Mouse (Mus musculus) liver, embryonic 14.5 days (tissue): ENCODE measurements around the gene Sulf2. TPM values are rescaled to one million over a fixed set of nuclear protein-coding genes. Genes with fewer than 3 reads are reported as not detected.

Experiments
- ATAC-seq: fragments of 200-750 bp; cut with Nextera tagmentation; 2 replicates; pipeline ENCODE4 v1.8.0; 2017; ENCODE audit warnings: moderate number of reproducible peaks, mild to moderate bottlenecking, moderate library complexity; ENCODE audit not compliant: insufficient read depth
- DNase-seq, 3 experiments: peaks; one replicate each; pipeline ENCODE4 v3.0.0-alpha.2; 2012 to 2013; ENCODE audit warnings: low read depth in 3 of 3, low spot score in 3 of 3
- H3K27ac ChIP-seq: fragments of 300-500 bp; sonication (generic); 2 replicates; pipeline ENCODE4 v1.5.1; 2014; ENCODE audit warnings: moderate library complexity, mild to moderate bottlenecking, control low read depth, inconsistent platforms
- H3K27me3 ChIP-seq: fragments of 300-500 bp; sonication (generic); 2 replicates; pipeline ENCODE4 v1.6.1; 2014; ENCODE audit warnings: mild to moderate bottlenecking, low read length, moderate library complexity; ENCODE audit not compliant: control insufficient read depth, insufficient read depth
- H3K36me3 ChIP-seq: fragments of 300-500 bp; sonication (generic); replicated peaks from 2 replicates; pipeline ENCODE4 v1.6.1; 2014; ENCODE audit warnings: low read depth; ENCODE audit not compliant: control insufficient read depth, insufficient read depth
- H3K4me1 ChIP-seq, 2 experiments: fragments of 200-500 bp in 1 of 2; fragments of 300-500 bp in 1 of 2; sonication (generic) in 1 of 2; replicated peaks; 2 replicates each; pipeline ENCODE4 v1.6.1; 2012 to 2014; ENCODE audit warnings: antibody characterized with exemption in 1 of 2, inconsistent platforms in 1 of 2, low read length in 1 of 2; ENCODE audit not compliant: control insufficient read depth in 2 of 2, insufficient read depth in 2 of 2
- H3K4me2 ChIP-seq: fragments of 300-500 bp; sonication (generic); 2 replicates; pipeline ENCODE4 v1.6.1; 2014; ENCODE audit warnings: low read depth, mild to moderate bottlenecking, control low read depth, moderate library complexity
- H3K4me3 ChIP-seq, 2 experiments: fragments of 200-500 bp in 1 of 2; fragments of 300-500 bp in 1 of 2; sonication (generic) in 1 of 2; 2 replicates each; pipeline ENCODE4 v1.5.1; 2012 to 2014; ENCODE audit warnings: low read depth in 2 of 2, low read length in 2 of 2, mild to moderate bottlenecking in 2 of 2, control low read depth in 1 of 2, inconsistent platforms in 1 of 2, moderate library complexity in 1 of 2; ENCODE audit not compliant: insufficient read depth in 1 of 2
- H3K9ac ChIP-seq: fragments of 300-500 bp; sonication (generic); replicated peaks from 2 replicates; pipeline ENCODE4 v1.6.1; 2014; ENCODE audit warnings: mild to moderate bottlenecking, control low read depth, moderate library complexity
- H3K9me3 ChIP-seq: fragments of 300-500 bp; sonication (generic); 2 replicates; pipeline ENCODE4 v1.6.1; 2016; ENCODE audit warnings: low read length, mixed read lengths; ENCODE audit not compliant: control insufficient read depth
- CTCF ChIP-seq: IDR thresholded peaks from 2 replicates; pipeline ENCODE4 v1.5.1; 2016; ENCODE audit warnings: antibody characterized with exemption, low read depth, control low read depth
- EP300 ChIP-seq: IDR thresholded peaks from 2 replicates; pipeline ENCODE4 v1.6.1; 2016; ENCODE audit warnings: antibody characterized with exemption, low read depth
- whole genome bisulfite sequencing: fragments of 180-500 bp; shearing (Covaris S2); extraction: QIAGEN DNeasy Blood & Tissue Kit; methylation state at CpG from one replicate; pipeline ENCODE4 v1.1.7; 2014; ENCODE audit not compliant: insufficient replicate concordance; 5-methylcytosine and 5-hydroxymethylcytosine counted together
- polyA plus RNA-seq, 2 experiments: library from polyadenylated mRNA; depleted of rRNA in 1 of 2; stranded (reverse) in 1 of 2; unstranded in 1 of 2; fragments of >200 nt; fragmentation: Nextera tagmentation in 1 of 2; extraction: Ambion mirVana in 1 of 2; gene quantifications; 2 replicates each; pipeline versions ENCODE4 v1.2.1 to v1.2.3; 2012 to 2014

The Sulf2 gene
- polyA plus RNA-seq, 2 experiments, result 0.81 to 0.99 TPM

DNA sequence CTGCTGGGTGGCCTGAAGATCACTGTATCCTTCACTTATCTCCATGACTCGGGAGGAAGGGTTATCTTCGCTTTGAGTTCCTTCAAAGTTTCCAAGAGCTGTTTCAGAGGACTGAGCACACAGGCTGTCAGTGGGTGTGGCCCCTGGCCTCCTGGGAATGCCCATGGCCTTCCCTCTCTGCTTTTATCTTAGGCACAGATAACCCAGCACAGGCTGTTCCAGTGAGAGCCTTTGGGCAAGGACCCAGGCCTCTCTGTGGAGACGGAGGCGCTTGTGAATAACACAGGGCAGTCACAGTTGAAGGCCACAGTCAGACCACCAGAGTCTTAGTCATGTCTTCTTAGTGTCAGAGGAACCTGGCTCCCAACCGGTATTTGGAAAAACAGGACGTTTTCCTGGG, 32.7 kb downstream of the Sulf2 start:
- H3K4me2 ChIP-seq, result no peak overlapping the region
- 54% methylated on average over 6 of the region's 6 CpGs for WGBS
- no peaks in the 10 kb centered on the region for H3K4me1 ChIP-seq
- no peak for ATAC-seq
- H3K9ac ChIP-seq, result no peak overlapping the region
- no peak overlapping the region for H3K4me3 ChIP-seq
- H3K9me3 ChIP-seq, result no peaks in the 10 kb centered on the region
- H3K27me3 ChIP-seq, result no peaks in the 10 kb centered on the region
- no peaks in the 10 kb centered on the region for H3K36me3 ChIP-seq
- H3K27ac ChIP-seq, result no peak overlapping the region
- TF ChIP-seq CTCF, result no peak
- TF ChIP-seq EP300, result no peak
- no peak for DNase-seq

DNA sequence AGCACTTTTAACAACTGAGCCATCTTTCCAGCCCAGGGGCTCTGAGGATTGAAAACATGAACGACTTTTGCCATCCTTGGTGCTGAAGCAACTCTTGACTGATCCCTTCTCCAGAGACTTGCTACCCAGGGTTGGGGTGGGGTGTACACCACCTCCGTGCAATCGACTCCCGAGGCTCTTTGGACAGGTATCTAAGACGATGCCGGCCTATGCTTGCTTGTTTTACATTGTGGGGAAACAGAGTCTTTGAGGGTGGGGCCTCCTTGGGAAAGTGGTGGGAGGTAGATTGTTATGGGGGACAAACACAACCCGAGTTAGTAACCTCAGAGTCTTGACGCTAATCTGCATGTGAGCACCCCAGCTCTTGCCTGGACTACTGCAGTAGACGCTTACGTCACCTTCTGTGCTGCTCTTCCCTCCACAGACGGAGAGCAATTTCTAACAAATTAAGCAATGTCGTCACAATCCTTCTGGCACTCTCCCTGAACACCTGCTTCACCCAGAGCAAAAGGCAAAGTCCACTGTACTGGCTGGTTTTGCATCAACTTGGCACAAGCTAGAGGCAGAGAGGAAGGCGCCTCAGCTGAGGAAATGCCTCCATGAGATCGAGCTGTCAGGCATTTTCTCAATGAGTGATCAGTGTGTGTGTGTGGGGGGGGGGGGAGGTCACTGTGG, 33.6 kb downstream of the Sulf2 start:
- H3K9me3 ChIP-seq, result no peaks in the 10 kb centered on the region
- ATAC-seq, result no peak
- 58% methylated on average over 14 of the region's 14 CpGs for WGBS
- no peak overlapping the region for H3K27ac ChIP-seq
- H3K36me3 ChIP-seq, result no peaks in the 10 kb centered on the region
- H3K27me3 ChIP-seq, result no peaks in the 10 kb centered on the region
- no peak overlapping the region for H3K9ac ChIP-seq
- H3K4me1 ChIP-seq, result no peaks in the 10 kb centered on the region
- no peak for DNase-seq
- TF ChIP-seq CTCF, result no peak
- TF ChIP-seq EP300, result no peak
- no peak overlapping the region for H3K4me3 ChIP-seq
- H3K4me2 ChIP-seq, result no peak overlapping the region

DNA sequence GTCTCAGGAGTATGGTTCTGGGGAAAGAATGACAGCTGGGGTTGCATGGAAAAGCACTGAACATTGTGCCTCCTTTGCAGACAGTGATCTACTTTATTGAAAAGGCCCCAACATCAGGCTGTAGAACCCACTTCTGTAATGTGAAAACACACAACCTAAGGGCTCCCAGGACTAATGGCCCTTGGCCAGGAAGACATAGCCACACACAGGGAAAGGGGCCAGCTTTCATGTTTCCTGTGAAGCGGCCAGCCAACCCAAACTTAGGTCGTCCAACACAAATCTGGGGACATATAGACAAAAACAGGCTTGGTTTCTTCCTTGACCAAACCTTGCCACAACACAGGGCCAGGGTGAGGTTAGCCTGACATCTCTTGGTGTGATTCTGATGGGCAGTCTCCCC, 35.5 kb downstream of the Sulf2 start:
- Histone ChIP-seq H3K9ac (no peak overlapping the region), H3K4me1 (no peaks in the 10 kb centered on the region), H3K9me3 (no peaks in the 10 kb centered on the region), H3K4me3 (no peak overlapping the region), H3K27me3 (no peaks in the 10 kb centered on the region), H3K27ac (no peak overlapping the region), H3K36me3 (no peaks in the 10 kb centered on the region), H3K4me2 (no peak overlapping the region)
- ATAC-seq (no peak), DNase-seq (no peak)
- WGBS, result 50% methylated on average over 2 of the region's 2 CpGs
- TF ChIP-seq CTCF (no peak), EP300 (no peak)

DNA sequence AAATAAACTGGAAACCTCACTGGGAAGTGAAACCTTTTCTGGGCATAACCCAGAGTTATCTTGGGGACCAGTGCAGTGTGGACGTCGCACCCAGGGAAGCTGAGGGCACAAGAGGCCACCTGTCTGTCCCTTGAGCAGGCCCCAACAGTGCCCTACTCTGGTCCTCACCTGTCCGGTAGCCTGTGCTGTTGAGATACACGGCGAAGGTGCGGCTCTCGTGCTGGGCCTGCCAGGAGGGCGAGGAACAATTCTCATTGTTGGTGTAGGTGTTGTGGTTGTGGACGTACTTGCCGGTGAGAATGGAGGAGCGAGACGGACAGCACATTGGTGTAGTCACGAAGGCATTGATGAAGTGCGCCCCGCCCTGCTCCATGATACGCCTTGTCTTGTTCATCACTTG, 38.8 kb downstream of the Sulf2 start:
- TF ChIP-seq CTCF (no peak), EP300 (no peak)
- Histone ChIP-seq H3K27me3 (no peaks in the 10 kb centered on the region), H3K9ac (no peak overlapping the region), H3K9me3 (no peaks in the 10 kb centered on the region), H3K4me1 (no peaks in the 10 kb centered on the region), H3K36me3 (no peaks in the 10 kb centered on the region), H3K27ac (no peak overlapping the region), H3K4me2 (no peak overlapping the region), H3K4me3 (no peak overlapping the region)
- no peak for ATAC-seq
- WGBS, result 83% methylated on average over 16 of the region's 16 CpGs
- DNase-seq, result no peak

DNA sequence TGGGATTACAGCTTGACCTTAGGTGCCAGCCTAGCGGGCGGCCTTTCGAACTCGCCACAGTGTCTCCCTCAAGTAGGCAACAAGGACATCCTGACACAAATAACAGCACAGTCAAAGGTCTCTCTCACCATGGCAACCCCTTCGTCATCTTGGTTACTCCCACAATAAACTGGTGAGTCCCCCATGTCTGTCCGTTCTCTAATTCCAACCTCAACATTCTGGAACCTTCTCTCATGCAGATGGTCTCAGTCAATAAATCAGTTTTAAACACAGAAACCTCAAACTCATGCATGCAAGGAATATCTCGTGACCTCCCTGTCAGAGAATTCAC, 39.2 kb downstream of the Sulf2 start:
- H3K4me1 ChIP-seq, result no peaks in the 10 kb centered on the region
- no peak overlapping the region for H3K4me2 ChIP-seq
- no peak overlapping the region for H3K4me3 ChIP-seq
- H3K27ac ChIP-seq, result no peak overlapping the region
- no peak overlapping the region for H3K9ac ChIP-seq
- no peaks in the 10 kb centered on the region for H3K27me3 ChIP-seq
- 70% methylated on average over 7 of the region's 7 CpGs for WGBS
- H3K36me3 ChIP-seq, result no peaks in the 10 kb centered on the region
- ATAC-seq, result no peak
- no peak for TF ChIP-seq CTCF
- no peak for TF ChIP-seq EP300
- DNase-seq, result no peak
- no peaks in the 10 kb centered on the region for H3K9me3 ChIP-seq
